Mouse (Mus musculus) neural tube, embryonic 10.5 days (tissue): ENCODE data around the gene Ralgps2.
A peak's percentile ranks its signal among the peaks of the same experiment; 100 is the strongest.

Experiments used
- DNase-seq: peaks from one replicate; pipeline ENCODE4 v3.0.0-alpha.2; 2017; ENCODE audit warnings: low spot score; ENCODE audit errors: extremely low spot score

Ralgps2 gene

GRCm38 (mm10) chr1:156939251-156940141 lies at the start of gene Ralgps2:
Gene Ralgps2 (minus strand): TSS chr1:156939626.
- DNase-seq: peak; percentile 80

DNA sequence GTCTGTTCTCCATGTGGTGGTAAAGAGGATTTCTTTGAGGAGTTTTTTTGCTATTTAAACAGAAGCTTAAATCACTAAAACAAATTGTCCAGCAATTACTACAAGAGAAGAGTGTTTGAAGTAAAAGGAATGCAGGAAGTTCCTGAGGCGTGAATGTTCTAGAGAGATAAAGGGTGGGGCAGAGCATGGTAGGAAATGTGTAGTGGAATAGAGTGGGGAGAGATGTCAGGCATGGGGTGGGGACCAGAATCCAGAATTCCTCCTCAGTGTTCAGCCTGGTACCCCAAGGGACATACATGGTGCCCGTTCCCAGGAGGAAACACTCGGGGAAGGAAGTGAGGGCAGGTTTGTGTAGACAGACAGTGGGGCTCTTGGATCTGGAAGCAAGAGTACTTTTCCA lies 48.1 kb upstream of the Ralgps2 start:
- DNase-seq: no peak

- no peak for DNase-seq
Measured at GRCm38 (mm10) chr1:156986641-156987345, 47.4 kb upstream of the Ralgps2 start.

DNA sequence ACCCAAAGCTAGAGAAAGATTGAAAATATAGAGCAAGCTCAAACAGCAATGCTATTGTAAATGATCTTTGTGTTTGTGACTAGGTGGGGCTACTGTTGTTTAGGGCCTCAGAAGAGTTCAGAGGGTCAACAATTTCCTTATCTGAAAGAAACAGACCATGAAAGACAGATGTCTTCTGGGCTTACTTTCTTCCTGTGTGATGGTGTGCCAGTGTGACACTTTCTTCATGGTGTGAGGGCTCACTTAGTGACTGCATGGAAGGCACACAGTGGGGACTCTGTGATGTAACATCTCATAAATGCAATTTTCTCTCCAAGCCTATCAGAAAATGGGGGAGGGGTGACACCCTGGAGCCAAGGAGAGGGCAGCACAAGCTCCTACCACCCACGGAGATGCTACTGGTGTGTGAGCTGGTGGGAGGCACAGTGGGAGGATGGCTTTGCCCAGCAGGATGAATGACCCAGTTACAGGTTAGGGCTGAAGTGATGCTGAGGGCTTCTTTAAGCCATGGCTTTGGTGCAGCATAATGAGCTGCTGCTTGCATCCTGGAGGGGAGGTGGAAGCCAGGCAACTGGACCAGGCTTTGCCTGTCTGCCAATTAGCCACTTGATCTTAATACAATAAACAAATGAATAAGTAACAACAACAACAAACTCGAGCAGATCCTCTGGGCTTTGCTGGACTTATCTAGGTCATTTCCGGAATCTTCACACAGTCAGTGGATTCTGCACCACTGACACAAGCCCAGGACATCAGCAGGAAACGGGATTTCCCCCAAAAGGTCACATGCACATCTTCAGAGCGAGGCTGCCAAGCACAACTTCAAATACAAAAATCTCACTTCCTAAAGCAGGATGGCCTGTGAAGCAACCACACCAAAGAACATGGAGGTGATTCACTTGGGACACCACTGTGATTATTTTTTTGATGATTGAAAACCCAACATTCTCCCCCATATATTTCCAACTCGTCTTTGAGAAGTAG lies 46.5 kb upstream of the Ralgps2 start:
- DNase-seq: no peak

GRCm38 (mm10) chr1:156983009-156983870 lies 43.8 kb upstream of the Ralgps2 start:
- DNase-seq: no peak

- DNase-seq: no peak
Measured at GRCm38 (mm10) chr1:156981975-156982374, 42.5 kb upstream of the Ralgps2 start.

GRCm38 (mm10) chr1:156979722-156980121 lies 40.3 kb upstream of the Ralgps2 start:
- DNase-seq: no peak

GRCm38 (mm10) chr1:156978656-156979055 lies 39.2 kb upstream of the Ralgps2 start:
- no peak for DNase-seq

GRCm38 (mm10) chr1:156973857-156974256 lies 34.4 kb upstream of the Ralgps2 start:
- DNase-seq: no peak

DNA sequence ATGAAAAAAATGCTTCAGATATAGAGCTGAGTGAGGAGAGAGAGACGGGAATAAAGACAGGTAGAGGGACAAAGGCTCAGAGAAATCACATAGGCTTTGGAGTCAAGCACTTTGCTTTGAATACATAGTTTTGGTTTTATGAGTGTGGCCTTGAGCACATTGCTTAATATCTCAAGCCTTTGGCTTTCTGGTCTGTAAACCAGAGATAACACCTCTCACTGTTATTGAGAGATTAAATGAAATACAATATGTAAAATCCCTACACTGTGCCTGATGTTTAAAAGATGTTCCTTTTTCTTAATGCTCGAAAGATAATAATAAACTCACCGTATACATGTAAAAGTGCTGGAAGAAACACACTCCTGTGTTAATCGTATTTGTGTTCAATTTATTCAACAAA lies 33.0 kb upstream of the Ralgps2 start:
- no peak for DNase-seq

DNA sequence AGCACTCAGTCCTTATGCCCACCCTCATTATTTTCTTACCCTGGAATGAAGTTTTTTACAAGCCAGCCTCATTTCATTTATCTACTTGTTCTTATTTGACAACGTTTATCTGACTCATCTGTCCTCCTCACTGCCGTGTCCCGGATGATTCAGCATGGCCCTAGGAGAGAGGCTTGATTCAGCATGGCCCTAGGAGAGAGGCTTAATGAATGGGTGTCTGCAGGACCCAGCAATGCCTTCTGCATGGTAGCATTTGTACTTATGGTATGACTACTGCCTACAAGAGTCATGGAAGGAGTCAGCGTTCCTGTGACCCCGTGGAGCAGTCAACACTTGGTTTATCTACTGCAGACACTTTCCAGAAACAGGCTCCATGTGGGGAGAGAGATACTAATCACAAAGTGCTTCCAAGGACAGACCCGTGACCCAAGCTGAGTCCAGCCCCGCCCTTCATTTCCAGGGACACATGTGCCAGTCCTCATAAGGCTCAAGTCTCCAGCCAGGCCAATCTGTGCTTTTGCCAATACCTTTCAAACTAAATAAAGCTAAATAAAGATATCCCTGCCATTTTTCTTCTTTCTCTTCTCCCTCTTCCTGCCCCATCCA lies 31.9 kb upstream of the Ralgps2 start:
- no peak for DNase-seq

DNA sequence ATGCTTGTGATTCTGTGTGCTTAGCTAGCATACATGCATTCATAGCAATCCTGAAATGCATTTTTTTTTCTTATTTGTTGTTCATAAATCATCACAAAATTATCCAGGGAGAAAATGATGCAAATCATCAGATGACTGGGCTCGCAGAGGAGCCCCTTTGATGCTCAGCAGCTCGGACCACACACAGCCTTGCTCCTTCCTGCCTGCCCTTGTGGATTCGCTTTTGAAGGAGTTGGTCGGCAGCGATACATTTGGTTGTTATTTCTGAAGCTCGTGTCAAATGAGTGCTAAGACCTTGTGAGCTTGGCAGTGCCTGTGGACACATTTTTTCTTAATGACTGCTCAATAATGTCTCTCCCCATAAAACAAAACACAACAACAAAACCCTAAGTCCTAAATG lies 31.2 kb upstream of the Ralgps2 start:
- no peak for DNase-seq

DNA sequence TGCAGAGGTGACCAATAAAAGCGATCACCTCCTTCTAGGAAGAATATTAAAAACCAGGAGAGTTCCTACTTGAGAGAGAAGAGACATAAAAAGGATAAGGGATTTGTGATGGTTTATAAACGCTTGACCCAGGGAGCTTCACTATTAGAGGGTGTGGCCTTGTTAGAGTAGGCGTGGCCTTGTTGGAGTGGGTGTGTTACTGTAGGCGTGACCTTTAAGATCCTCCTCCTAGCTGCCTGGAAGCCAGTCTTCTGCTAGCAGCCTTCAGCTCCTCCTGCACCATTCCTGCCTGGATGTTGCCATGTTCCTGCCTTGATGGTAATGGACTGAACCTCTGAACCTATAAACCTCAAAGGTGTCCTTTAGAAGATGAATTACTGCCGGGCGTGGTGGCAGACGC lies 28.7 kb upstream of the Ralgps2 start:
- DNase-seq: no peak

- DNase-seq: no peak
Measured at GRCm38 (mm10) chr1:156964586-156964932, 25.1 kb upstream of the Ralgps2 start.

DNA sequence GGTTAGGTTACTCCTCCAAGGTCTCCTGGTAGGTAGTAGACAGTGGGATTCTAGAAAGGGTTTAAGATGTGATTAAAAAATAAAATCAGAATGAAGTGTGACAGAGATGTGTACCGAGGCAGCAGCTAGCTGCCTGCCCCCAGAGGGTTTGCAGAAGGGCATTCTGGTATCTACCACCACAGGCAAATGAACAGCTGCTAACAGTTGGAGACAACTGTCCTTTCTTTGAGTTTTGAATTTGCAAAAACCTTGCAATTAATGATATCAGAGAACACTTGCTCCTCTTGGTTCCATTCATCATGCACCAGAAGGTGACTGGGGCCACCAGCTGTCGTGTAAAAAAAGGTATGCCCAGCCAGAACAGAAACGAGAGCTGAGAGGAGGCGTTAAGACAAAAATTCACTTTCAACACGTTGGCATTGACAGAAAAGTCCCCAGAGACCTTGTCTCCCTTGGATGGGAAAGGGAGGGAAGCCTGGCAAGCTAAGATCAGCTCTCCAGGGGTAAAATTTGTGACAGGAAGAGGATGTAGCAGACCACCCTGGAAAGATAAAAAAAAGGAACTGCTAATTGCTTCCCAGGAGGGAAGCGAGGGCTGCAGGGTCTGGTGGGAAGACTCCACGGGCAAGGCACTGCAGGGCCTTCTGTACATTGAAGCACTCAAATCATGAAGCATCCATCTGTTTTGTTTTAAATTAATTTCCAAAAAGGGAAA lies 24.6 kb upstream of the Ralgps2 start:
- no peak for DNase-seq

- no peak for DNase-seq
Measured at GRCm38 (mm10) chr1:156961481-156962265, 22.2 kb upstream of the Ralgps2 start.

DNA sequence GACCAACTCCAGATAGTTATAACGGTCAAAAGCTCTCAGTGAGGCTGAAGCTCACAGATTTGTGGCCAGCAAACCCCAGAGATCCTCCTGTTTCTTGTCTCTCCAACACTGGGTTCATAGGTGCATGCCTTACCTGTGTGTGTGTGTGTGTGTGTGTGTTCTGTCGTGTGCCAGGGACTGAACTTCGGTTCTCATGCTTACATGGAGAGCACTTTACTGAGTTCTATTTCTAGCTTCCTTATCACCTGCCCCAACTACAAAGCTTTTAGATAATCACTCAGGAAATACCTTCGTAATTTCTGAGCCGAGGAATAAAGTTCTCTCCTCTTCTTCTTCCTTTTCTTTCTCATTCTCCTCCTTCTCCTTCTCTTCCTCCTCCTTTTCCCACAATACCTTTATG lies 19.6 kb upstream of the Ralgps2 start:
- DNase-seq: no peak

DNA sequence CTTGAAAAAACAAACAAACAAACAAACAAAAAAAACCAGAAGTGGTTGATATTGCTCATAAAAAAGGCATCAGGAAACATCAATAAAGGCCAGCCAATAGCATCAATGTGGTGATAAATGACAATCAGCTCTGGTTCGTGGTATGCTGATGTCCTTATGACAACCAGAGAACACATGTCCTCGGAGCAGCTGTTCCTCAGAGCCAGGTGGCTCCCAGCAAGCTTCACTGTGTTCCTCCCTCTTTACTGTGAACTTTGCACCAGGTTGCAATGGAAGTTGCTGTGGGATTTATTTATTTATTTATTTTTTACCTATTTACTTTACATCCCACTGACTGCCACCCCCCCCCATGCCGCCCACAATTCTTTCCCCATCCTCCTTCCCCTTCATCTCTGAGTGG lies 17.9 kb upstream of the Ralgps2 start:
- DNase-seq: no peak
